Mouse (Mus musculus): ENCODE data around the gene Clcn2.
"Not testable (repeated sequence)": the region's sequence is repeated elsewhere in the genome, so short reads cannot be mapped to it uniquely, and the experiment has no call there.

Clcn2 gene

GRCm38 (mm10) chr16:20700036-20700435 lies 17.5 kb downstream of the Clcn2 start:
- DNase-seq, result no peak

GRCm38 (mm10) chr16:20699266-20699665 lies 18.3 kb downstream of the Clcn2 start:
- DNase-seq, result no peak

DNA sequence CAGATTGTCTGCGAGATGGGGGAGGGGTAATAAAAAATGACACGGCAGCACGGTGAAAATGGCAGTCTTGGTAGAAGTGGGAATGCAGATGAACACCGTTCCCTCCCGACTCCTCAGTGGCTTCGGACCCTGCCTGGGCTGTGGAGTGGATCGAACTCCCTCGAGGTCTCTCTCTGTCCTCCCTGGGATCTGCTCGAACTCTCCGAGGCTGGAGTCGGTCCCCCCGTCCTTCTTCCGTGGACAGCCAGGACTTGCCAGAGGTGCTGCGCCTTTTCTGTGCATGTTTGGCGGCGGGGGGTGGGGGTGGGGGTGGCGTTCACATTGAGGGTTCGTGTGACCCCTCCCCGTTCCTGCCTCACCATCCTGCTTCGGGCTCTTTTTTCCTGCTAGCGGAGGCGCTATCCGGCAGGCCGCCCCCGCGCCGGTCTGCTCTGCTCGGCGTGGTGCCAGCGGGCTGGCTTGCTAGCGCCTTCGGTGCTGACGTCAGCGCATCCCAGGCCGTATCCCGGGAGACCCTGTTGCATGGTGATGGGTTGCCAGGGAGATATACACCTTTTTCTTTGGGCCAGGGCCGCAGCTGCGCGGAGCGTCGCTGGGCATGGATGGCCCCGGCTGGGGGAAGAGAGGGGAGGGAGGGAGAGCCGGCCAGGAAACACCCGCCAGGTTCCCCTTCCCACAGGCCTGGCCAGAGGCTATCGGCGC lies 21.8 kb downstream of the Clcn2 start:
- DNase-seq, result peak; percentile 70

- DNase-seq, result no peak
Measured at GRCm38 (mm10) chr16:20694781-20695180, 22.8 kb downstream of the Clcn2 start.

DNA sequence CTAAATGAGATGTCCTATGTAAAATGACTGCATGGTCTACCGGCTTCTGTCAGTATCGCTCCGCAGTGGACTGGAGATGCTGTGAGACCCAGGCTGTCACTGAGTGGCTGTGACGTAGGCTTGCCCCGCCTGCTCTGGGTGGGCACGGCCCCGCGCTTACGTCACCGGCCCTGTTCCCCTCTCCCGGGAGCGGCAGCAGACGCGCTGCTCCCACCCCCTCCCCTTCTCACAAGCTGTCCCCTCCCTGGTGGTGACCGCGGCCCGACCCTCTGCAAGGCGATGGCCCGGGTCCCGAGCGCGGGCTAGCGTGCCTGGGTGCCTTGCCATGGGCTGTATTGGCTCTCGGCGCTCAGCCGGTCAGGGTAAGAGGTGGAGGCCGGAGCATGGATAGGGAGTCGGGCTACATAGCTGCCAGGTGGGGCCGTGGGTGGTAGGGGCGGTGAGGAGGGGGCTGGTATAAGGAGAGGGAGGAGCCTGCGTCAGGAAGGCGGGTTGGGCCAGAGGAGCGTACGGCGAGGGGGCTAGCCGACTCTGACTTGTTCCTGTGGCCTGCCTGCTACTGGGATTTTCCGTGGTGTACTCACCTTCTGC lies 24.3 kb downstream of the Clcn2 start, which contains the start of gene Fam131a:
TSS of gene Fam131a (plus strand) at position 131 of the 591 bp plus-strand sequence.
- peak; percentile 89 for DNase-seq

DNA sequence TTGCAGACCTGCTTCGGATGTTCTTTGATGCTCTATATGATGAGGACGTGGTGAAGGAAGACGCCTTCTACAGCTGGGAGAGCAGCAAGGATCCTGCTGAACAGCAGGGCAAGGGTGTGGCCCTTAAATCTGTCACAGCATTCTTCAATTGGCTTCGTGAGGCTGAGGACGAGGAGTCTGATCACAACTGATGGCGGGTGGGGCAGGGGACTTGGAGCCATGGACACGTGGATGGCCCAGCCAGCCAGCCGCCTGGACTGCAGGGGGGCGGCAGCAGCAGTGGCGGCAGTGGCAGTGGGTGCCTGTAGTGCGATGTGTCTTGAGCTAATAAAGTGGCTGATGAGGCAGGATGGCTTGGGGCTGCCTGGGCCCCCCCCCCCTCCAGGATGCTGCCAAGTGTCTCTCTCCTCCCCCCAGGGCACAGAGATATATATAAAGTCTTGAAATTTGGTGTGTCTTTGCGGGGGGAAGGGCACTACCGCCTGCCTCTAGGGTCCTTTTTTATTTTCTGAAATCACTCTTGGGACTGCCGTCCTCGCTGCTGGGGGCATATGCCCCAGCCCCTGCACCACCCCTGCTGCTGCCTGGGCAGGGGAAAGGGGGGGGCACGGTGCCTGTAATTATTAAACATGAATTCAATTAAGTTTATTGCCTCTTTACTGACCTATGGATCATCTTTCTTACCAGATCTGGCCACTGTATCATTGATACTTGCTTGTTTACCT lies 25.1 kb downstream of the Clcn2 start:
- no peak for DNase-seq

DNA sequence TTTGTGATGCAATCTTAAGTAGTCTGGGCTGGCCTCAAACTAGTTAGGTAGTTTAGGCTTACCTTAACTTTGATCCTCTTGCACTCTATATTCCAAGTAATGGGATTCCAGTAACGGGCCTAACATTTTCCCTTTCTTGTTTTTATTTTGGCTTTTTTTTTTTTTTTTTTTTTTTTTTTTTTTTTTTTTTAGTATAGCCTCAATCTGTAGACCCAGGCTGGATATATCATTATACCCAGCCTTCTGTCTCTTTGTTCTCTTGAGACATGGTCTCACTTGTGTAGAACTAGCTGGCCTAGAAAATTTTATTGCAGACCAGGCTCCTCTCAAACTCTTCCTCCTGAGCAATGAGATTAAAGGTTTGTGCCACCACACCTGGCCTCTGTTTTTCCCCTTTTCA lies 25.9 kb downstream of the Clcn2 start:
- DNase-seq, result no peak

GRCm38 (mm10) chr16:20690774-20691173 lies 26.8 kb downstream of the Clcn2 start:
- no peak for DNase-seq

- peak; percentile 68 for DNase-seq
Measured at GRCm38 (mm10) chr16:20677974-20678675, 39.4 kb downstream of the Clcn2 start.

- no peak for DNase-seq
Measured at GRCm38 (mm10) chr16:20677380-20677779, 40.2 kb downstream of the Clcn2 start.

DNA sequence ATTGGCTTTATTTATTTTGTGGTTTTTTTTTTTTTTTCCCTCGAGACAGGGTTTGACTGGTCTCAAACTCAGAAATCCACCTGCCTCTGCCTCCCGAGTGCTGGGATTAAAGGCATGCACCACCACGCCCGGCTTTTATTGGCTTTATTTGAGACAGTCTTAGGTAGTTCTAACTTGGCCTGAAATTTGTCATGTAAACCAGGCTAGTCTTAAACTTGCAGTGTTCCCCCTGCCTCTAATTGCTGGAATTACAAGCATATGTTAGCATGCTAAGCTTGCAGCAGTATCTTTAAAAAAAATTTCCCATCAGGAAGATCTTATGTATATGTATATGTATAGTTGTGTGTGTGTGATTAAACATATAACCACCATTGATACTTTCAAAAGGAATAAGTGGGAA lies 40.8 kb downstream of the Clcn2 start:
- DNase-seq, result no peak

DNA sequence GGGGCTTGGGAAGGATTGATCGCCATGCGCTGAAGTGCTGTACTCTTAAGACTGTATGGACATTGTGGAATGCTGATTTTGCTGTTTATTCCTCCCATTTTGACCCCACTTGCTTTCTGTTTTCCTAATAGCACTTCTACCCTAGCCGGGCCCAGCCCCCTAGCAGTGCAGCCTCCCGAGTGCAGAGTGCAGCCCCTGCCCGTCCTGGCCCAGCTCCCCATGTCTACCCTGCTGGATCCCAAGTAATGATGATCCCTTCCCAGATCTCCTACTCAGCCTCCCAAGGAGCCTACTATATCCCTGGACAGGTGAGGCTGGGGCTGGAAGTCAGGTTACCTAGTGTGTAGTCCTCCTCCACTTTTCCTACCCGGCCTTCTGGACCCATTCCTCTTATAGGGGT lies 42.3 kb downstream of the Clcn2 start:
- no peak for DNase-seq

- DNase-seq, result peak; percentile 85
Measured at GRCm38 (mm10) chr16:20673706-20674303, 43.7 kb downstream of the Clcn2 start.

- no peak for DNase-seq
Measured at GRCm38 (mm10) chr16:20672965-20673705, 44.4 kb downstream of the Clcn2 start.

DNA sequence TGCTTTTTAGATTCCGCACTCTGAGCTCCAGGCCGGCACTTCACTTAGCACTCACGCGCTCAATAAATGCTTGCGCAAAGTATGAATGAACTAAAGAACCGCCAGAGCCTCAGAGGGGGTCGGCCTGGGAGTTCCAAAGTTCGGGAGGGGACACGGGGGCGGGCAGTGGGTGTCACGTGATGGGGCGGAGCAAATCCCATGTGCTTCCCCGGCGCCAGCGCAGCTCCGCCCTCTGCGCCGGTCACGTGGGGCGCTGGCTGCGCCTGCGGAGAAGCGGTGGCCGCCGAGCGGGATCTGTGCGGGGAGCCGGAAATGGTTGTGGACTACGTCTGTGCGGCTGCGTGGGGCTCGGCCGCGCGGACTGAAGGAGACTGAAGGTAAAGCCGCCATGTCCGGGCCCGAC lies 45.0 kb downstream of the Clcn2 start:
- DNase-seq, result peak; percentile 94

- DNase-seq, result no peak
Measured at GRCm38 (mm10) chr16:20671886-20672285, 45.7 kb downstream of the Clcn2 start.

- DNase-seq, result no peak
Measured at GRCm38 (mm10) chr16:20670291-20670690, 47.3 kb downstream of the Clcn2 start.

- DNase-seq, result not testable (repeated sequence)
Measured at GRCm38 (mm10) chr16:20668013-20668412, 49.5 kb downstream of the Clcn2 start, which contains the start of gene Eif4g1. Eif4g1 (plus strand) TSS chr16:20668313.

GRCm38 (mm10) chr16:20657661-20658060 lies 59.9 kb downstream of the Clcn2 start:
- no peak for DNase-seq

DNA sequence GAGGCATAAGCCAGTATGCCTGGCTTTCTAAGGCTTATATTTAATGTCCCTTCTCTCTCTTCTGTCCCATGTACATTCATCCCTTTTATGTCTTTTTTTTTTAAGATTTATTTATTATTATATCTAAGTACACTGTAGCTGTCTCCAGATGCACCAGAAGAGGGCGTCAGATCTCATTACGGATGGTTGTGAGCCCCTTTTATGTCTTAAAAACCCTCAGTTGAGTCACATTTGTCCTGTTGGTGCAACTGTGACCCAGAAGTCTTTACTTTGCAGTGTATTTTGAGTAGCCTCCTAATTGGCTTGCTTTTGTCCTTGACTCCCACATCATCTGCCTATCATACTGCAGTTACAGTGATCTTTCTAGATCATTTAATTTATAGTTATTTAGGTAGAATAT lies 64.2 kb downstream of the Clcn2 start:
- no peak for DNase-seq
